Mouse (Mus musculus) stomach, postnatal 0 days (tissue): Measurements from ENCODE around the gene Adam15. TPM values are rescaled to one million over a fixed set of nuclear protein-coding genes. Genes with fewer than 3 reads are reported as not detected.

ENCODE experiments used
- ATAC-seq: fragments of 200-750 bp; cut with Nextera tagmentation; 2 replicates; pipeline ENCODE4 v1.8.0; 2017; ENCODE audit not compliant: low FRiP score, low TSS enrichment
- DNase-seq: peaks from one replicate; pipeline ENCODE4 v3.0.0-alpha.2; 2016; ENCODE audit warnings: low spot score
- H3K27ac ChIP-seq: fragments of 300-500 bp; sonication (generic); replicated peaks from 2 replicates; pipeline ENCODE4 v1.5.1; 2014; ENCODE audit warnings: mild to moderate bottlenecking, control low read depth
- H3K27me3 ChIP-seq: fragments of 300-500 bp; sonication (generic); 2 replicates; pipeline ENCODE4 v1.6.1; 2014; ENCODE audit warnings: low read length; ENCODE audit not compliant: control insufficient read depth, insufficient read depth
- H3K36me3 ChIP-seq: fragments of 300-500 bp; sonication (generic); 2 replicates; pipeline ENCODE4 v1.6.1; 2014; ENCODE audit warnings: low read length, mixed read lengths; ENCODE audit not compliant: control insufficient read depth, insufficient read depth
- H3K4me1 ChIP-seq: fragments of 300-500 bp; sonication (generic); replicated peaks from 2 replicates; pipeline ENCODE4 v1.6.1; 2014; ENCODE audit warnings: antibody characterized with exemption; ENCODE audit not compliant: control insufficient read depth, insufficient read depth
- H3K4me2 ChIP-seq: fragments of 300-500 bp; sonication (generic); replicated peaks from 2 replicates; pipeline ENCODE4 v1.6.1; 2014; ENCODE audit warnings: low read depth, mild to moderate bottlenecking, control low read depth, moderate library complexity
- H3K4me3 ChIP-seq: fragments of 300-500 bp; sonication (generic); 2 replicates; pipeline ENCODE4 v1.5.1; 2014; ENCODE audit warnings: low read depth, low read length, control low read depth
- H3K9ac ChIP-seq: fragments of 300-500 bp; sonication (generic); 2 replicates; pipeline ENCODE4 v1.6.1; 2014; ENCODE audit warnings: mild to moderate bottlenecking, low read length, control low read depth, mixed read lengths
- H3K9me3 ChIP-seq: fragments of 300-500 bp; sonication (generic); 2 replicates; pipeline ENCODE4 v1.6.1; 2016; ENCODE audit warnings: low read length; ENCODE audit not compliant: control insufficient read depth
- CTCF ChIP-seq: IDR thresholded peaks from 2 replicates; pipeline ENCODE4 v1.5.1; 2016; ENCODE audit warnings: antibody characterized with exemption, low read depth, mild to moderate bottlenecking, moderate library complexity
- EP300 ChIP-seq: optimal IDR thresholded peaks from 2 replicates; pipeline ENCODE3; 2016; ENCODE audit warnings: antibody characterized with exemption
- WGBS: fragments of 180-500 bp; shearing (Covaris S2); extraction: QIAGEN DNeasy Blood & Tissue Kit; methylation state at CpG from one replicate; pipeline ENCODE4 v1.1.7; 2014; 5-methylcytosine and 5-hydroxymethylcytosine counted together
- polyA plus RNA-seq: library from polyadenylated mRNA; unstranded; fragments of >200 nt; fragmentation: Nextera tagmentation; extraction: Ambion mirVana; gene quantifications from 2 replicates; pipeline ENCODE4 v1.2.1, GENCODE M21; 2015

Adam15 gene
- polyA plus RNA-seq, 1 experiment from 2014 or later = 43.0 TPM

- no peak for DNase-seq
- Histone ChIP-seq H3K27me3 (no peaks in the 10 kb centered on the region), H3K9ac (peak overlapping the region; percentile 35; the same call in 1 of the 2 replicates), H3K36me3 (no peaks in the 10 kb centered on the region), H3K27ac (no peak overlapping the region), H3K4me3 (peak overlapping the region; percentile 20; the same call in 1 of the 2 replicates), H3K4me1 (no peaks in the 10 kb centered on the region), H3K4me2 (peak overlapping the region; percentile 48; the same call in 1 of the 2 replicates), H3K9me3 (no peaks in the 10 kb centered on the region)
- ATAC-seq = no peak
- 26% methylated on average over 1 of the region's 1 CpGs for WGBS
- TF ChIP-seq CTCF (no peak), EP300 (no peak)
Measured at GRCm38 (mm10) chr3:89300071-89300470, 49.7 kb downstream of the Adam15 start.

GRCm38 (mm10) chr3:89299499-89299898 lies 50.3 kb downstream of the Adam15 start:
- peak; percentile 41 for DNase-seq
- TF ChIP-seq CTCF = peak; percentile 43
- TF ChIP-seq EP300 = no peak
- ATAC-seq = no peak; the same call in 1 of the 2 replicates
- no peaks in the 10 kb centered on the region for H3K4me1 ChIP-seq
- peak overlapping the region; percentile 48 for H3K4me2 ChIP-seq
- H3K9ac ChIP-seq = peak overlapping the region; percentile 32; the same call in 1 of the 2 replicates
- H3K27ac ChIP-seq = no peak overlapping the region
- H3K9me3 ChIP-seq = no peaks in the 10 kb centered on the region
- H3K27me3 ChIP-seq = no peaks in the 10 kb centered on the region
- no peaks in the 10 kb centered on the region for H3K36me3 ChIP-seq
- H3K4me3 ChIP-seq = peak overlapping the region; percentile 20; the same call in 1 of the 2 replicates
- 2% methylated on average over 14 of the region's 14 CpGs for WGBS

- no peak for ATAC-seq
- H3K9me3 ChIP-seq = no peaks in the 10 kb centered on the region
- H3K4me3 ChIP-seq = no peak overlapping the region
- TF ChIP-seq CTCF (no peak), EP300 (no peak)
- no peak for DNase-seq
- H3K9ac ChIP-seq = no peak overlapping the region
- no peaks in the 10 kb centered on the region for H3K4me1 ChIP-seq
- H3K27ac ChIP-seq = no peak overlapping the region
- H3K4me2 ChIP-seq = no peak overlapping the region
- WGBS = 91% methylated on average over 6 of the region's 6 CpGs
- no peaks in the 10 kb centered on the region for H3K27me3 ChIP-seq
- no peaks in the 10 kb centered on the region for H3K36me3 ChIP-seq
Measured at GRCm38 (mm10) chr3:89298908-89299307, 50.9 kb downstream of the Adam15 start.

- H3K36me3 ChIP-seq = no peaks in the 10 kb centered on the region
- no peak for DNase-seq
- no peak overlapping the region for H3K4me2 ChIP-seq
- 80% methylated on average over 11 of the region's 11 CpGs for WGBS
- H3K4me1 ChIP-seq = no peaks in the 10 kb centered on the region
- TF ChIP-seq CTCF (no peak), EP300 (no peak)
- H3K4me3 ChIP-seq = no peak overlapping the region
- H3K9me3 ChIP-seq = no peaks in the 10 kb centered on the region
- no peaks in the 10 kb centered on the region for H3K27me3 ChIP-seq
- H3K27ac ChIP-seq = no peak overlapping the region
- no peak for ATAC-seq
- H3K9ac ChIP-seq = no peak overlapping the region
Measured at GRCm38 (mm10) chr3:89296761-89297396, 52.9 kb downstream of the Adam15 start.

- H3K9me3 ChIP-seq = no peaks in the 10 kb centered on the region
- H3K4me2 ChIP-seq = no peak overlapping the region
- H3K4me1 ChIP-seq = no peaks in the 10 kb centered on the region
- ATAC-seq (no peak), DNase-seq (no peak)
- 78% methylated on average over 8 of the region's 8 CpGs for WGBS
- no peak overlapping the region for H3K27ac ChIP-seq
- H3K36me3 ChIP-seq = no peaks in the 10 kb centered on the region
- no peak overlapping the region for H3K4me3 ChIP-seq
- TF ChIP-seq CTCF = no peak
- TF ChIP-seq EP300 = no peak
- H3K9ac ChIP-seq = no peak overlapping the region
- no peaks in the 10 kb centered on the region for H3K27me3 ChIP-seq
Measured at GRCm38 (mm10) chr3:89295685-89296230, 54.0 kb downstream of the Adam15 start.

GRCm38 (mm10) chr3:89294195-89294594 lies 55.6 kb downstream of the Adam15 start:
- no peaks in the 10 kb centered on the region for H3K9me3 ChIP-seq
- WGBS = 68% methylated on average over 5 of the region's 5 CpGs
- no peaks in the 10 kb centered on the region for H3K36me3 ChIP-seq
- no peak overlapping the region for H3K9ac ChIP-seq
- no peak overlapping the region for H3K4me2 ChIP-seq
- TF ChIP-seq EP300 (no peak), CTCF (no peak)
- no peak for ATAC-seq
- DNase-seq = no peak
- H3K27ac ChIP-seq = no peak overlapping the region
- no peaks in the 10 kb centered on the region for H3K4me1 ChIP-seq
- no peaks in the 10 kb centered on the region for H3K27me3 ChIP-seq
- no peak overlapping the region for H3K4me3 ChIP-seq
